Mouse (Mus musculus) telencephalon, adult 2 months (tissue): ENCODE measurements around the gene Sorcs3.
A peak's percentile ranks its signal among the peaks of the same experiment; 100 is the strongest.

Experiments used
- DNase-seq: peaks from one replicate; pipeline ENCODE4 v3.0.0-alpha.2; 2011; ENCODE audit warnings: low read depth, low spot score

Gene Sorcs3

DNA sequence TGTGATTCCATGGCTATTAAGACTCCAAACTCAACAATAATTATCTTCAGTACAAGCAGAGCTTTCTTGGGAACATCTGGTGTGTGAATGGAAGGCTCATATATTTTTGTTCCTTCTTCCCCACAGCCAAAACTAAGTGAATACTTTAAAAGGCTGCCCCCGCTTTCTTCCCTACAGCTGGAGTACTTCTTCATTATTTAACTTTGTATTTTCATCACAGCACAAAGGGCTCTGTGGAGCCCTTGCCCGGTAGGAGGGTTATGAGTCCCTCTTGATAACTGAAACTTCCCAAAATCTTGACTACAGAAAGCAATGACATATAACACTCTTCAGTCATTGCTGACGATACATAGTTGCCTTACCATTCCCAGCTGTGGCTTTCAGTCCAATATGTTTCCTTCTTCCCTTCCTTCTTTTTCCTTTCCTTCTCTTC, 615.5 kb downstream of the Sorcs3 start:
- peak; percentile 70 for DNase-seq

DNA sequence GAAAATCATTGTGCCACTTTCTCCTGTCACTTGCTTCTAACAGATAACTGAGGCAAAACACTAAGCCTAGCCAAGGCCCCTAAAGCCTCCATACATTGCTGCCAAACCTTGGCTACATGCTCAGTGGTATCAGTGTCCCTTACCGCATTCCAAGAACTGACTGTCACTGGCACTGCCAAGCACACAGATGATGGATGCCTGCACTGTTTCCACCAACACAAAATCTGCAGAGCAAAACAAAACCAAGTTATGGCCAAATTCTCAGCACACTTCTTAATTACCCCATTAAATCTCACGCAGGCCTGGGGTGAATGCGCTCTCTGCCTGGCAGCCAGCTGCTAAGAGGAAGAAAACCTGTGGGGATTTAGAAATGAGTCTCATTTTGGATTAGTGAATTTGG, 628.5 kb downstream of the Sorcs3 start:
- no peak for DNase-seq

DNA sequence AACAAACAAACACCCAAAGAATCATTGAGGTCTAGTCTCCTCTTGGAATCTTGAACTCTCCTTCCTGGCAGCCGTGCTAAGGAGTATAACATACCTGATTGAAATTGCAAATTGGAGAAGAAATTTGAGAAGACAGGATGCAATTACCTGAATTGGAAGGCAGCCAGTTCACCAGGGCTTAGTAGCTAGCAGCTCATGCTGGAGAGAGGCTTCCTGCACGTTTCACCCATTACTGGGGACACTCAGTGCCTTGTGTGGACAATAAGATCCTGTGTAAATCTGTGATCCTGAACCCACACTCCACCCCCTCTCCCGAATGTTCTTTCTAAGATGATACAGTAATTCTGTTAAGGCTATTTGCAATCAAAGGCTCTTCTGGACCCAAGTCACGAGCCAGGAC, 633.6 kb downstream of the Sorcs3 start:
- no peak for DNase-seq

DNA sequence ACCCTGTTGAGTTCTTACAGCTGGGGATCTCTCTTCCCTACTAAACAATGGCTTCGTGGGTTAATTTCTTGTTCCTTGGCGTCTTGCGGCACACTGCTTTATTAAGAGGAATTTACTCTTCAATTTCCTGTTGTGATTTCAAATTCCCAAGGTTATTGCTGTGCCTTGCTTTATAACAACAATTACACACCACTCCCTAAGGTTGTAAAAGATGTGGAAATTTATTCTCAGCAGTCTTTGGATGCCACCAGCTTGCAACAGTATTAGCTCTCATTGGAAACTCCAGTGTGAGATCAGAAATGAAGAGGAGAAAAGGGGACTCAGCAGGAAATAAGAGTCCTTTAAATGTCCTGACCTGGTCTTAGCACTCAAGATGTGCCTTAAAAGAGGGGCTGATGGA, 641.9 kb downstream of the Sorcs3 start:
- no peak for DNase-seq

DNA sequence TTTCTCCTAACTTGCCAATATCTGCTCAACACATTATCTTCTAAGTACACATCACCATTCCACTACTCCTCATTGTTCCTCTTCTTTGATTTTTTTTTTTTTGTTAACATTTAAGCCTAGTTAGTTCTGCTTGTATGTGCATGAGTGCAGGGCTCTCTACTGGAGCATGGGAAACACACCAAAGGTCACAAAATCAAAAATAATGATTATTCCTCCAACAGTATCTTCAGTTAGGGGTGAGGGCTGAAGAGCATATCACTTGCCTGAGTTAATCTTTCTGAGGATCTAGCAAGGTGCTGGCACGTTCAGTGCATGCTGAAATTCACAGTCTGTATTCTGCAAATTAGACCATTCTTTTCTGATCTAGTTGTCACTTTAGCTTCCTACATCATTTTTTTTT, 644.6 kb downstream of the Sorcs3 start:
- no peak for DNase-seq
